Mouse (Mus musculus): ENCODE data around the gene Myh3. TPM values are rescaled to one million over a fixed set of nuclear protein-coding genes. Genes with fewer than 3 reads are reported as not detected.

The Myh3 gene
- polyA plus RNA-seq, 1 experiment, result not detected

DNA sequence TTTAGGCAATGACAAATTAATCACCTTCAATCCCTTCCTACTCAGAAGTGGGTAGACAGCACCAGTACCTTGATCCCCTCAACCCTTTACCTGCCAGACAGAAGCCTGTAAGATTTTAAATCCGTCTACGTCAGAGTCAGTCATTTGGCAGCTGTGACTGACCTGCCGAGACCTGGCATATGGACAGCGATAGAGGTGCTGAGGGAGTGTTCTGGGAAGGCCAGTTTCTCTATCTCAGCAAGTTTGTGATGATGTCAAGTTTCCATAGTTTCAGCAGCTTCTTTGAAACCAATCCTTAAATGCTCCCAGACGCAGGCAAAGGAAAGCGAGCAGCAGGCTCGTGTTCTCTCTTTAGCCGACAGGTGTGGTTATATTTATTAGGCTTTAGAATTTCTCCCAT lies 61.5 kb downstream of the Myh3 start:
- Histone ChIP-seq H3K4me1 (ENCODE audit: control insufficient read depth, insufficient read depth, insufficient read length, low read length) (no peaks in the 10 kb centered on the region), H3K27ac (replicated peaks; ENCODE audit: low read depth, low read length) (no peak overlapping the region), H3K4me3 (ENCODE audit: insufficient read depth, low read depth, low read length) (no peak overlapping the region)

DNA sequence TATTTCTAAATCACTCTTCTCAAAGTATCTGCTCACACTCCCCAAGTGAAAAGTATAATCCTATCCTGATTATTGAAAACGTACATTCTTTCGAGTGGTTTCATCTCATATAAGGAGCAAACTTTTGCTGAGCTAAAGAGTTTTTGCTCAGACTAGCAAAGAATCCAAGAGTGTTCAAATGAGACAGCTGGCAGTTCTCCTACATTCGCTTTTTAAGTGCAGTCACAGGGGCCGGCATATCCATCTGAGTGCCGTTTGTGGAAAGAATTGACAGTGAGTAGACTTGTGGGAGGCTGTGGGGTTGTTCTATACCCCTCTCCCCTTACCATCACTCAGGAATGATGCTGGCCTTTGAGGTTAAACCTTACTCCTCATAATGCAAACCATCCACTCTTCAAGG lies 62.1 kb downstream of the Myh3 start:
- Histone ChIP-seq H3K4me3 (ENCODE audit: insufficient read depth, low read depth, low read length) (no peak overlapping the region), H3K27ac (replicated peaks; ENCODE audit: low read depth, low read length) (no peak overlapping the region), H3K4me1 (ENCODE audit: control insufficient read depth, insufficient read depth, insufficient read length, low read length) (no peaks in the 10 kb centered on the region)

GRCm38 (mm10) chr11:67141031-67141430 lies 62.9 kb downstream of the Myh3 start:
- Histone ChIP-seq H3K27ac (replicated peaks; ENCODE audit: low read depth, low read length) (no peak overlapping the region), H3K4me1 (ENCODE audit: control insufficient read depth, insufficient read depth, insufficient read length, low read length) (no peaks in the 10 kb centered on the region), H3K4me3 (ENCODE audit: insufficient read depth, low read depth, low read length) (no peak overlapping the region)

DNA sequence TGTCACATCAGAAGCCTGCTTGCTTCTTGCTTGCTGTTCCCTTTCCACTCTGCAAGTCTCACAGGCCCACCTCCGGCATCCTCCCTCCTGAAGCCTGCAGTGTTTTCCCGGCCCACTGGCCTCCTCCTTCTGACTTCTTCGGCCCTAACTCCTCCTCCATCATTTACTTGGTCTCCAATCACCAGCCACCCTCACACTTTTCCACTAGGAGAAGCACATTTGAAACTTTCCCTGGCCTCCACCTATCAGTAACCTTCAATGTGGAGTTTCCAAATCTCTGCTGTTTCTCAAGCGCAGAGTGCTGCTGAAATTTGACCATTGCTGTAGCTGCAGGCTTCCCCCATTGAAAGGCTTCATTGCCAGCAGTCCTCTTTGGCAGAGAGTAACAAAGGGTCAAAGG lies 63.9 kb downstream of the Myh3 start:
- no peak overlapping the region for H3K27ac ChIP-seq (replicated peaks; ENCODE audit: low read depth, low read length)
- no peaks in the 10 kb centered on the region for H3K4me1 ChIP-seq (ENCODE audit: control insufficient read depth, insufficient read depth, insufficient read length, low read length)
- H3K4me3 ChIP-seq (ENCODE audit: insufficient read depth, low read depth, low read length), result no peak overlapping the region

GRCm38 (mm10) chr11:67143065-67143464 lies 65.0 kb downstream of the Myh3 start:
- no peak overlapping the region for H3K27ac ChIP-seq (replicated peaks; ENCODE audit: low read depth, low read length)
- no peaks in the 10 kb centered on the region for H3K4me1 ChIP-seq (ENCODE audit: control insufficient read depth, insufficient read depth, insufficient read length, low read length)
- H3K4me3 ChIP-seq (ENCODE audit: insufficient read depth, low read depth, low read length), result no peak overlapping the region

GRCm38 (mm10) chr11:67143863-67144498 lies 65.9 kb downstream of the Myh3 start:
- H3K4me1 ChIP-seq (ENCODE audit: control insufficient read depth, insufficient read depth, insufficient read length, low read length), result no peaks in the 10 kb centered on the region
- H3K4me3 ChIP-seq (ENCODE audit: insufficient read depth, low read depth, low read length), result no peak overlapping the region
- H3K27ac ChIP-seq (replicated peaks; ENCODE audit: low read depth, low read length), result no peak overlapping the region

DNA sequence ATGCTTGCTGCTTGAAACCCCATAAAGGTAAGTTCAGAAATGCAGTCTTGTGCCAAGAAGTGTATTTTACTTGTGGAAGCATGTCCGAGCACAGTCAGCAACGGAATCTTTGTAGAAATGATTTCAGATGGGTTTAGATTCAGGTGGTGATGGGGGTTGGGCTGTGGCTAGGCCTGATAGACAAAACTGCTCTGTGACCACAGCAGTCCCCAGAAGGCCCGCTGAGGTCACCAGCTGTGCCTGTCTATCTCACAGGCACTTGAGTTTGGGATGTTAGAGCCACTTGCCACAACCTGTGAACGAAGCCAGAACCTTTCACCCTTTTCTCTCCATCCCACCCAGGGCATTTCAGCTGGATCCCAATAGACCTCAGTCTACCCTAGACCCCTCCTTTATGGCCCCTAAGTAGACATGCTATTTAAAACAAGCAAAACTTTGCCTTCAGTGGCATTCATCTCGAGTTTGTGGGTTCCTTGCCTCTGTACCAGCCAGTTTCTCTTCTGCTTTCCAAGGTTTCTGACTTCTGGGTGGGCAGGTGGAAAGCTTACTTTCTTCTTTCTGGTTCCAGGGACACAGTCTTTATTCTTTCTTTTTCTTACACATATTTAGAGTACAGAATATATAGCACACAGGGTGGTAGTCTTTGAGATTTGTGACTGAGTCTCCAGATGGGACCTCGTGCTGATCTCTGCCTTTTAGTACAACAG lies 66.6 kb downstream of the Myh3 start:
- no peak overlapping the region for H3K4me3 ChIP-seq (ENCODE audit: insufficient read depth, low read depth, low read length)
- no peaks in the 10 kb centered on the region for H3K4me1 ChIP-seq (ENCODE audit: control insufficient read depth, insufficient read depth, insufficient read length, low read length)
- no peak overlapping the region for H3K27ac ChIP-seq (replicated peaks; ENCODE audit: low read depth, low read length)

- Histone ChIP-seq H3K4me1 (ENCODE audit: control insufficient read depth, insufficient read depth, insufficient read length, low read length) (no peaks in the 10 kb centered on the region), H3K27ac (replicated peaks; ENCODE audit: low read depth, low read length) (no peak overlapping the region), H3K4me3 (ENCODE audit: insufficient read depth, low read depth, low read length) (no peak overlapping the region)
Observed at GRCm38 (mm10) chr11:67145482-67146408, 67.6 kb downstream of the Myh3 start.

GRCm38 (mm10) chr11:67146409-67147282 lies 68.5 kb downstream of the Myh3 start:
- H3K4me3 ChIP-seq (ENCODE audit: insufficient read depth, low read depth, low read length), result no peak overlapping the region
- no peak overlapping the region for H3K27ac ChIP-seq (replicated peaks; ENCODE audit: low read depth, low read length)
- no peaks in the 10 kb centered on the region for H3K4me1 ChIP-seq (ENCODE audit: control insufficient read depth, insufficient read depth, insufficient read length, low read length)

DNA sequence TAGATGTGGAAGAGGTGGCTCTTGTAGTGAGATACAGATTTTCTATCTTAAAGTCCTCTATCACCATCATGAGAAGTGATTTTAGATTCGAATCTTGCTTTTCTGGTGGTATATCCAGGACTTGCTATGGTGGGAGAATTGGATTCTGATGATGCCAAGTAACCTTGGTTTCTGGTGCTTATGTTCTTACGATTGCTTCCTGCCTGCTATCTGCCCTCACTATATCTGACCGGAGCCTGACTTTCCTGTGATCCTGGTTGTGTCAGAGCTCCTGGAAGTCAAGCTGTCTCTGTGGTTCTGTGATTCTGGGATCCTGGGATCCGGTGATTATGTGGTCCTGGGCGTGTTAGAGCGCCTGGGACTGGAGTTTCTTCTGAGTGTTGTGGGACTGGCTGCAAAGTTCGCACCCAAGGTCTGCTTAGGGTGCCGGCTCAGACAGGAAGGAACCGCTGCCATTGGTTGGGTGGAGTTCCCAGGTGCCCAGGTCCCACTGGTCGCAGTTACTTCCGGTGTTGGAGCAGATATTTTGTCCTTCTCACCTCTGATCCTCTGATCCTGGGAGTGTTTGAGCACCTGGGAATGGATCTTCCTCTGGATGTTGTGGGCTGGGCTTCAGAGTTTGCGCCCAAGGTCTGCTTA lies 69.3 kb downstream of the Myh3 start:
- no peak overlapping the region for H3K4me3 ChIP-seq (ENCODE audit: insufficient read depth, low read depth, low read length)
- no peaks in the 10 kb centered on the region for H3K4me1 ChIP-seq (ENCODE audit: control insufficient read depth, insufficient read depth, insufficient read length, low read length)
- no peak overlapping the region for H3K27ac ChIP-seq (replicated peaks; ENCODE audit: low read depth, low read length)

GRCm38 (mm10) chr11:67148286-67149012 lies 70.3 kb downstream of the Myh3 start:
- H3K27ac ChIP-seq (replicated peaks; ENCODE audit: low read depth, low read length), result no peak overlapping the region
- H3K4me3 ChIP-seq (ENCODE audit: insufficient read depth, low read depth, low read length), result no peak overlapping the region

GRCm38 (mm10) chr11:67150237-67150636 lies 72.1 kb downstream of the Myh3 start:
- Histone ChIP-seq H3K4me1 (ENCODE audit: control insufficient read depth, insufficient read depth, insufficient read length, low read length) (no peaks in the 10 kb centered on the region), H3K4me3 (ENCODE audit: insufficient read depth, low read depth, low read length) (no peak overlapping the region), H3K27ac (replicated peaks; ENCODE audit: low read depth, low read length) (no peak overlapping the region)

More at GRCm38 (mm10) chr11:67148286-67149012, 70.3 kb downstream of the Myh3 start:
- no peaks in the 10 kb centered on the region for H3K4me1 ChIP-seq (ENCODE audit: control insufficient read depth, insufficient read depth, insufficient read length, low read length)

GRCm38 (mm10) chr11:67151159-67151558 lies 73.1 kb downstream of the Myh3 start:
- no peak overlapping the region for H3K27ac ChIP-seq (replicated peaks; ENCODE audit: low read depth, low read length)
- no peaks in the 10 kb centered on the region for H3K4me1 ChIP-seq (ENCODE audit: control insufficient read depth, insufficient read depth, insufficient read length, low read length)
- H3K4me3 ChIP-seq (ENCODE audit: insufficient read depth, low read depth, low read length), result no peak overlapping the region
